Mouse (Mus musculus): ENCODE results near the gene Accs.

- TF ChIP-seq MXI1 (IDR thresholded peaks at IDR 0.05; ENCODE audit: low read depth, low read length) (no peak), E2F4 (IDR thresholded peaks at IDR 0.05; ENCODE audit: insufficient replicate concordance, low read depth, low read length) (no peak), MAX (IDR thresholded peaks at IDR 0.05; ENCODE audit: low read length) (no peak), CHD1 (IDR thresholded peaks at IDR 0.05; ENCODE audit: low read depth, low read length) (no peak), RCOR1 (conservative IDR thresholded peaks at IDR 0.05; ENCODE audit: low read depth, low read length) (no peak)
These were observed 8.4 kb downstream of the Accs start for GRCm38 (mm10) chr2:93841349-93841748.
